Mouse (Mus musculus) kidney, adult 8-10 months (tissue): Measurements from ENCODE around the gene Gdf1.

Experiments
- DNase-seq, 2 experiments: peaks; one replicate each; pipeline ENCODE4 v3.0.0; 2022

Gene Gdf1

DNA sequence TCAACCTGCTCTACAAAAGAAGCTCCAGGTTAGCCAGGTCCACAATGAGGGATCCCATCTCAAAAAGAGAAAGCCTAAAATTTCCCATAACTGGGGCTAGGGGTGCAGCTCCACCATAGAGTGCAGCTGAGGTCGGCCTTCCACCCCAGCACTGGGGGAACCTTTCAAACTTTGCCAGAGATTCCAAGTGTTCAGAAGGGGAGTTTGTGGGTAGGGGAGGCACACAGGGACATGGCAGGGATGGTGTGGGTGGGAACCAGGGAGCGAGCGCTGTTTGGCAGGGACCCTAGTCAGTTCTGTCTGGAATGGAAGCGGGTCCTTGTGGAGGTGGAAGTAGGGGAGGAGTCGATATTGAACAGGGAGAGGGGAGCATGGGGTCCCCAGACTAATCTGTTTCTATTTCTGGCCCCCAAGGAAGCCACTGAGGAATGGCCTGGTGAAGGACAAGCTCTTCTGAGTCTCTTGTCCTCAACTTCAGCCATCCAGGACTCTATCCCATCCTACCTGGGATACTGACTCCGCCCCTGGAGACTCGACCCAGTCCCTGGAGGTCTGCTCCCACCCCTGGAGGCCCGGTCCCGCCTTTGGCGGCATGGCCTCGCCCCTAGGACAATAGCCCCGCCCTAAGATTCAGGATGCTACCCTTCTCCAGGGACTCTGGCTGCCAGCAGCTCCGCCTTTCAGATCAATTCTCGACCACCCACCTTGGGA, at the start of gene Gdf1:
Gene Gdf1 (plus strand): TSS at position 694 of the 711 bp plus-strand sequence.
- no peak for DNase-seq

GRCm38 (mm10) chr8:70281001-70281400, 48.6 kb upstream of the Gdf1 start:
- DNase-seq, result no peak

- DNase-seq, result peak; percentile 88 to 93
Observed at GRCm38 (mm10) chr8:70282603-70283135, 46.9 kb upstream of the Gdf1 start, which contains the start of gene Homer3. TSS of gene Homer3 (plus strand) at chr8:70282827.

DNA sequence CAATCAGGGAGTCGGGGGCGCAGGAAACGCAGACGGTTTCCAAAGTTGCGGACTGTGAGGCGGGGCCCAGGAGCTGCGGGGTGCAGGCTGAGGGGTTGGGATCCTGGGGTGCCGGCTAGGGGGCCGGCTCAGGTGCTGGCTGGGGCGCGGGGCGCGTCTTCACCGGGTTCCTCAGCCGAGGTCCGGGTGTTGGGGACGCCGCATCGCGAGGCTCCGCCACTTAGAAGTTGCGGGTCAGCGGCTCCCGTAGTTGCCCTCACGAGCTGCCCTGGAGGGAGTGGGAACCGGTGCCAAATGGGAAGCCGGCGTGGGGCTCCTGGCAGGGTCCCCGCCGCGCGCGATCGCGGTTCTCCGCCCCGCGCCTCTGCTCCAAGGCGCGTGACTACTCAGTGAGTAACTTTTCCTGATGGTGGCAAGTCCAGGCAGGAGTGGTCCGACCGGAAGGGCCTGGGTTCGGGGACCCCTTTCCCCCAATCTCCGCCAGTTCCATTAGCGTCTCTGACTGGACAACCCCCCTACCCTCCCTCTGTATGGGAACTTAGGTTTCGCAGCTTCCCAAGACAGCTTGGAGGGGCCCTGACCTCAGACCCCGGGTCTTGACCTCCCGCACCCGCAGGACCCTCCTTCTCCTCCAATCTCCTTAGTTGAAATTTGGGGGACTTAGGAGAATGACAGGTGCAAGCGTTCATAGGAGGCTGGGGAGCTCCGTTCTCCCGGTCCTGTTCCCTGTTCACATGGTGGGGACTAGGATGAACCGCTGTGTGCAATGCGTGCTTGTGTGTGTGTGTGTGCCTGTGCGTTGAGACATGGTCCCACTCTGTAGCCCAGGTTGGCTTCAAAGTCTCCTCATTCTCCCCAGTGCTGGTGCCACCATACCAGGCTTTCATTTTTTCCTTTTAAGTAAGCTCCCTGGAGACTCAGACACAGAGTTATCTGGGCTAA, 46.2 kb upstream of the Gdf1 start:
- DNase-seq, result peak; percentile 18

GRCm38 (mm10) chr8:70284421-70284820, 45.2 kb upstream of the Gdf1 start:
- DNase-seq, result no peak

DNA sequence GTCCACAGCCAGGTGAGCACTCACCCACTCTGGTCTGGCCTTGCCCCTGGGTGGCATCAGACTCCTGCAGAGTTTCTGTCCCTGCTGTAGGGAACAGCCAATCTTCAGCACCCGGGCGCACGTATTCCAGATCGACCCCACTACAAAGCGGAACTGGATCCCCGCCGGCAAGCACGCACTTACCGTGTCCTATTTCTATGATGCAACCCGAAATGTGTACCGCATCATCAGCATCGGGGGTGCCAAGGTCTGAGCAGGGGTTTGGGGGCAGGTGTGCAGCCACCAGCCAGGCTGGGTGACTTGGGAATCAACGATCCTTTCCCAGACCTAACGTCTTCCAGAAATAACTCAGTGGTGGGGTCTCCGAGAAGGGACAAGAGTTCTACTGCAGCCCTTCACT, 44.3 kb upstream of the Gdf1 start:
- DNase-seq, result no peak

- no peak for DNase-seq
Observed at GRCm38 (mm10) chr8:70286737-70287136, 42.9 kb upstream of the Gdf1 start.

GRCm38 (mm10) chr8:70293988-70294405, 35.6 kb upstream of the Gdf1 start:
- DNase-seq, result no peak

DNA sequence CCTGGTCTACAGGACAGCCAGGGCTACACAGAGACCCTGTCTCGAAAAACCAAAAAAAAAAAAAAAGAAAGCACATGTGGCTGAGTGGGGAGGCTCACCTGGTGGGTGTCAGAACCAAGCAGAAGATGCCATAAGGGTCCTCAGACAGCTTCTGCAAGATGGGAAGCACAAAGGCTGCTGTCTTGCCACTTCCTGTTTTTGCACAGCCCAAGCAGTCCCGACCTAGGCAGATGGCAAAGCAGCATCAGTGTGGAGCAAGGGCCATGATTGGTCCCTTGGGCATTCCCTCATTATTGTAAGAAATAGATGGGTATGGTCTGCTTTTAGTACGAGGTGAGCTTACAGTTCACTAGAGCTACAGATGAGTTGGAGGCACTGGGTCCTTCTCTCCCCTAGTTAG, 28.7 kb upstream of the Gdf1 start:
- DNase-seq, result no peak

DNA sequence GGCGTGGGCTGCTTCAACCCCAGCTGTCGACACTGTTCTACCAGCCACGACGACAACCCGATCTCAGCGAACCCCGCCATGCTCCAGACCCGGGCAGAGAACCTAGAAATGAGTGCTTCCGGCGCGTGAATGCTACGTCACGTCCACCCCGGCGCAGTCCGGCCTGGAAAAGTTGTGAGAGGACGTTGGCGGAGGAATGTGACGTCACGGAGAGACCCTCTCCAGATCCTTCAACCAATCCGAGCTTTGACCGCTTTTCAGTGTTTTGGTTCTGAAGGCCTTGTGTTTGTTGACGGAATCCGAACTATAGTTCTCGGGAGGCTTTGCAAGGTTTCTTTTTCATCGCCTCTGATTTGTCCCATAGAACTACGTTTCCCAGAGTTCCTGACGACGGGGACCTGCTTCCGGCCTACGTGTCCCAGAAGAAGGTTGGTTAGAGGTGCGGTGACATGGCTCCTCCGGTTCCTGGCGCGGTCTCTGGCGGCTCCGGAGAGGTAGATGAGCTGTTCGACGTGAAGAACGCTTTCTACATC, 27.2 kb upstream of the Gdf1 start, which contains the start of the genes Ddx49 and Cope:
Gene Ddx49 (minus strand): TSS at position 132 of the 533 bp plus-strand sequence.
Gene Cope (plus strand): TSS at position 161 of the 533 bp plus-strand sequence.
- DNase-seq, result peak; percentile 92 to 95

- DNase-seq, result no peak
Observed at GRCm38 (mm10) chr8:70302901-70303300, 26.7 kb upstream of the Gdf1 start.

GRCm38 (mm10) chr8:70309311-70309710, 20.3 kb upstream of the Gdf1 start:
- DNase-seq, result no peak

GRCm38 (mm10) chr8:70313399-70313798, 16.2 kb upstream of the Gdf1 start:
- no peak for DNase-seq

DNA sequence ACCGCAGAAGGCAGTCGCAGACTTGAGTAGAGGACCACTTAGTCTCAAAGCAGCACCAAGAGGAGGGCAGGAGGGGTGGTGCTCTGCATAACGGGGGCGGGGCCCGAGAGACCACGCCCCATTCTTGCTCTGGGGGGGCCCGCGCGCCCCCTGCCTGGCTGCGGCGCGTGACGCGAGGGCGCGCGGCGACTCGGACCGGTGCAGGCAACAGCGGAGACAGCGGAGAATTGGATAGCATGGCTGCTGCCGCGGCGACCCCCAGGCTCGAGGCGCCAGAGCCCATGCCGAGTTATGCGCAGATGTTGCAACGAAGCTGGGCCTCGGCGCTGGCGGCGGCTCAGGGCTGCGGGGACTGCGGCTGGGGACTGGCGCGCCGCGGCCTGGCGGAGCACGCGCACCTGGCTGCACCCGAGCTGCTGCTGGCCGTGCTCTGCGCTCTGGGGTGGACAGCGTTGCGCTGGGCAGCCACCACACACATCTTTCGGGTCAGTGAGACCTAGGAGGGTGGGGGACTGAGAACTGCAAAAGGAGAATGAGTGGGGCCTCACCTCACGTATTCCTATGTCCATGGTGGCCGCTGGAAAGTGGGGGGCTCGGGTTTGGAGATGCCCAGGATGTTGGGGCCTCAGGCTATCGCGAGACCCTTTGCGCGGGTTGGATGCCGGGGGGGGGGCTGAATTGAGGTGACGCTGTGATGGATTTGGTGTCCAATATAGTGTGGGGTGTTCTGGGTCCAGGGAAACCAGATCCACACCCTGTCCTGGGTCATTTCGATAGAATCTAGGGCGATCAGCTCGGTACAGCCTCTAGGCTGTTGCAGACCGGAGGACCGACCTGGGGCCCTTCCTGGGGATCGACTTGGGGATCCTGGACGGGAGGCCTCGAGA, 13.8 kb upstream of the Gdf1 start, which contains the start of gene Cers1:
Gene Cers1 (plus strand): TSS at position 152 of the 887 bp plus-strand sequence.
- DNase-seq, result no peak

- DNase-seq, result no peak
Observed at GRCm38 (mm10) chr8:70316511-70317504, 12.8 kb upstream of the Gdf1 start.

- DNase-seq, result no peak
Observed at GRCm38 (mm10) chr8:70317872-70318271, 11.7 kb upstream of the Gdf1 start.

DNA sequence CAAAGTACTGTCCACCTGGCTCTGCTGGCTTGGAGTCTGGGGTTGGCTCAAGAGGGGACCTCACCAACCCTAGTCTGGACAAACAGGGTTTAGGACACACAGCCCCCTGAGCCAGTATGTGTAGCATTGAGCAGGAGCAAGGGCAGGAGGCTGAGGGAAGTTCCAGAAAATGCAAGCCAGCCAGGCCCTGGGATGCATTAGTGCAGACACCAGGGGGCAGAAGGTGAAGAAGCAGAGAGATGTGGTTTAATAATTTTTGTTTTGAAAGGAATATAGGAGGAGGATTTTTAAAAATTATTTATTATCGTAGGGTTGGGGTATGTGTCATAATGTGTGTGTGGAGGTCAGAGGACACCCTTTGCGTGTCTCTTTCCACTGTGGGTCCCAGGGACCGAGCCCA, 5.9 kb upstream of the Gdf1 start:
- no peak for DNase-seq

DNA sequence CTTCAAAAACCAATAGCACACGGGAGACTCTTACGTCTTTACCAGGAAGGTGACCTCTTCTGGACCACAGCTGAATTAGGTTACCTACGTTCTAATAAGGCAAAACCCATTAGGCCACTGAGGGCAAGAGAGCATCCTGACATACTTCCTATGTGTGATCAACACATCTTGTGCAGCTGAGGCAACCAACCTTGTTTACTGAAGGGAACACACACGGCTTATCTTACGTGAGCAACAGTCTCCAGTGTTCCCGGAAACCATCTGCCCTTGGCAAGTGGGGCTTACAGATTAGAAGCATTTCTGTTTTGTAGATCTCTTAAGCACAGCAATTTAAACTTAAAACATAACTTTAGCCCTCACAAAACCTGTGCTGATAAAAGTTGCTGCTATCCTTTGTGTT, 2.1 kb upstream of the Gdf1 start:
- no peak for DNase-seq

GRCm38 (mm10) chr8:70329835-70330740, 471 bp downstream of the Gdf1 start:
- DNase-seq, result no peak
